Mouse (Mus musculus): ENCODE data around the gene Mfsd4b1. TPM values are rescaled to one million over a fixed set of nuclear protein-coding genes. Genes with fewer than 3 reads are reported as not detected.

The Mfsd4b1 gene
- 0.24 and 0.57 TPM in 2 replicates for polyA plus RNA-seq (2016; fragmentation: Nextera tagmentation; extraction: Ambion mirVana)

DNA sequence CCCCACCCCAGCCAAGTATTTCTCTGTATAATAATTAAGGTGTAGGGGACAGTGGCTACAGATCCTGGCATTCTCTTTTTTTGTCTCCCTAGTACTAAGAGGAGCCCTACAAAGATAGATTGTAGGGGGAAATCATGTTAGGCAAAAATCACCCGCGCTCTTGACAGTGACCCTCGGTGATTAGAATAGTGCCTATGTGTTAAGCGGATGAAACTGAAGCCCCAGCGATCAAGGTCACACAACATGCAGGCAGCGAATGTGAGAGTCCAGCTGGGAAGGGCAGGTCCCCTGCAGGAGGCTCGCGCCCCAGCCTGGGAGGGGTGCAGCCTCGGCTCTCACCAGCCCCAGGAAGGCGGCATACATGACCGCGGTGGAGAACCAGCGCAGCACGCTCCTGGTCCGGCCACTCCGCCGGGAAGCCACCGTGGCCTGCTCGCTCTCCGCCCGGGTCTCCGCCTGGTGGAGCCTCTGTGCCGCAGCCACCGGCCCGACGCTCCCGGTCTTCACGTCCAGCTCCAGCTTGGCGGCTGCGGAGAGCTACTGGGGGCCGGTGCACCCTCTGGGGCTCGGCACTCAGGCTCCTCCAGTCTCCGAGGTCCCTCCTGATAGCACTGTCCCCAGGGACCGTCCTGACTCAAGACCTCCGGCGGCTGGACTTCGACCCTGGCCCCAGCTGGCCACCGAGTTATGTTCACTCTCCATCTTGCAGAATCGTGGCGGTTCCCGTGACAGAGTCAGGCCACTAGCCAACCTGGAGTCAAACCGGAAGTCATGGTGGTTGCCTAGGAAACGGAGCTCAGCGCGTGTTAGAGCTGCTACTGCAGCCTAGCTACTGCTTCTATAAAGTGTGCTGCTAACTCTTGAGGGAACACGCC, at the start of gene Mfsd4b1:
Gene Mfsd4b1, minus strand, starts transcription at position 715 of the 875 bp plus-strand sequence.
- peak within 1 kb of the TSS; percentile 62 for H3K4me3 ChIP-seq
- no peaks in the 10 kb centered on the region for H3K36me3 ChIP-seq
- no peaks in the 10 kb centered on the region; the same call in 1 of the 2 replicates for H3K9me3 ChIP-seq (replicated peaks)
- H3K9ac ChIP-seq: peak within 1 kb of the TSS; percentile 71
- H3K4me1 ChIP-seq (replicated peaks): peaks cover 9% of the 10 kb centered on the region; the same call in 1 of the 2 replicates
- peak; percentile 79 for ATAC-seq (ENCODE audit: insufficient number of reproducible peaks, low FRiP score)
- H3K27ac ChIP-seq (ENCODE audit: poor library complexity, severe bottlenecking): peak within 1 kb of the TSS; percentile 32
- under 1% methylated on average over 46 of the region's 46 CpGs for WGBS
- peaks cover 9% of the 10 kb centered on the region; the same call in 1 of the 2 replicates for H3K27me3 ChIP-seq (replicated peaks)
- H3K4me2 ChIP-seq: peak within 1 kb of the TSS; percentile 90

DNA sequence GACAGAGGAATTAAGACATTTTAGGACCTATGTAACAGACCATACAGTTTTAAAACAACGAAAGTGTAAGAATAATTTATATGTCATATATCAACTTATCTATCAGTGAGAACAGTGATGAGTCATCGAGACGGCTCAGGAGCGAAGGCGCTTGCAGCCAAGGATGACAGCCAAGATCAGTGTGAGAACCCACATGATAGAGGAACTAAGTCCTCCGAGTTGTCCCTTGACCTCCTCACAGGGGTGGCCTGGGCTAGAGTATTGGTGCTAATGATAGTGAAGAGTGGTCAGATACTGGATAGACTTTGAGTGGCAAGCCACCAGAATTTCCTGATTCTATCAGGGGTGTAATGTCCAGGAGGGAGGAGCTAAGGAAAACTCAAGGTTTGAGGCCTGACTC, 48.5 kb upstream of the Mfsd4b1 start:
- Histone ChIP-seq H3K27ac (ENCODE audit: poor library complexity, severe bottlenecking) (no peak overlapping the region), H3K9ac (no peak overlapping the region), H3K4me2 (no peak overlapping the region), H3K4me1 (replicated peaks) (peaks cover 18% of the 10 kb centered on the region), H3K9me3 (replicated peaks) (no peaks in the 10 kb centered on the region), H3K27me3 (replicated peaks) (no peaks in the 10 kb centered on the region), H3K36me3 (peaks cover 6% of the 10 kb centered on the region), H3K4me3 (no peak overlapping the region)
- ATAC-seq (ENCODE audit: insufficient number of reproducible peaks, low FRiP score): no peak
- 75% methylated on average over 6 of the region's 6 CpGs for WGBS

DNA sequence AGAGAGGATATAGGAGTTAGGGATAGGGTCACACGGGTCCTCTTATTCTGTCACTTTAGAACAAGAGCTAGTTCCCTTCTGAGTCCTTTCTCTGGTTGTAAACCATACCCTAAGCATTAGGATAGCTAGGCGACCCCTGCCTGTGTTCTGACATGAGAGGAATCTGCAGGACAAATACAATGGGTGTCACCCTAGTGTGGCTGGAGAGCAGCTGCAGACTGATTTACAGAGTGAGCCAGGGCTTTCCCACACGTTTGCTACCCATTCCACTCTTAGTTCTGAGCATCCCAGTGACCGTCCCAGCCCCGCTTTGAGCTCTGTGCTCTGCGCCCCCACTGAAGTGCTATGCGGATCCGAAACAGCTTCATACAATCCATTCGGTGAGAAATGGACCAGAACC, 45.6 kb upstream of the Mfsd4b1 start:
- H3K36me3 ChIP-seq: no peaks in the 10 kb centered on the region
- ATAC-seq (ENCODE audit: insufficient number of reproducible peaks, low FRiP score): no peak
- WGBS: 76% methylated on average over 9 of the region's 9 CpGs

DNA sequence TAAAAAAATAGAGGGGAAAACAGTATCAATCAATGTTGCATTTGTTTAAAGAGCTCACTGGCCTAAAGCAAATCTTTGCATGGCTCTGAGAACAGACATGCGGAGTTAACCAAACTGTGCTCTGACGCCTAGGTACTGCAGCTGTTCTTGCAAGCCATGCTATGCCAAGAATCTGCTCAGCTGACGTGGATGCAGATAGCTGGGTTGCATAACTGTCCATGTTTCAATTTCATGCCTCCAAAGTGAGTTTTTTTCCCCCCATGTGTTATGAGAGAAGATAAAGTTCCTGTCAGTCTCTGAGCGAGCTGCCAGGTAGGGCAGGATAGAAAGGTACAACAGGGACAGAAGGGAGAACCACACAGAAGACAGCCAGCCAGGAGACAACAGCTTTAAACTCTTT, 44.2 kb upstream of the Mfsd4b1 start:
- no peak for ATAC-seq (ENCODE audit: insufficient number of reproducible peaks, low FRiP score)
- Histone ChIP-seq H3K9me3 (replicated peaks) (no peaks in the 10 kb centered on the region), H3K4me2 (peak overlapping the region; percentile 21; the same call in 1 of the 2 replicates), H3K27me3 (replicated peaks) (no peaks in the 10 kb centered on the region), H3K9ac (no peak overlapping the region), H3K4me3 (no peak overlapping the region), H3K36me3 (no peaks in the 10 kb centered on the region), H3K27ac (ENCODE audit: poor library complexity, severe bottlenecking) (peak overlapping the region; percentile 22), H3K4me1 (replicated peaks) (peaks cover 25% of the 10 kb centered on the region)
- WGBS: 27% methylated on average over 4 of the region's 4 CpGs

More for the DNA sequence above, 45.6 kb upstream of the Mfsd4b1 start:
- Histone ChIP-seq H3K27me3 (replicated peaks) (no peaks in the 10 kb centered on the region), H3K4me1 (replicated peaks) (peaks cover 25% of the 10 kb centered on the region), H3K4me3 (no peak overlapping the region), H3K9me3 (replicated peaks) (no peaks in the 10 kb centered on the region), H3K4me2 (no peak overlapping the region), H3K27ac (ENCODE audit: poor library complexity, severe bottlenecking) (no peak overlapping the region), H3K9ac (no peak overlapping the region)

DNA sequence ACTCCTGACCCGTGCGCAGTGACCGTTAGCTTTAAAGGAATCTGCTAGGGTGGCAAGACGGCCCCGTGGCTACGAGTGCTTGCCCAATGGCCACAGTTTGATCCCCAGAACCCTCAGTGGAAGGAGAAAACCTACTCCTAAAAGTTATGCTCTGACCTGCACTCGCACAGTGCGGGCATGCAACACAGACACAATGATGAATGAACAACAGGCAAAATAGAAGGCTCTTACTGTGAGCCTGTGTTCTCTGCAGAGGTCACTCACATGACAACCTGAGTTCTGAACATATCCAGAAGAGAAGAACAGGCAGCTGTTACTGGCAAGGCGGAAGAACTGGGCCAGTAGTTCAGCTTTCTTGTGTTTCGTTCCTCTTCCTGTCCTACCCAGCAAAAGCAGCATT, 43.5 kb upstream of the Mfsd4b1 start:
- H3K4me2 ChIP-seq: no peak overlapping the region
- H3K9ac ChIP-seq: no peak overlapping the region
- no peaks in the 10 kb centered on the region for H3K27me3 ChIP-seq (replicated peaks)
- no peak overlapping the region for H3K4me3 ChIP-seq
- H3K9me3 ChIP-seq (replicated peaks): no peaks in the 10 kb centered on the region
- H3K36me3 ChIP-seq: no peaks in the 10 kb centered on the region
- WGBS: 77% methylated on average over 10 of the region's 10 CpGs
- H3K27ac ChIP-seq (ENCODE audit: poor library complexity, severe bottlenecking): no peak overlapping the region
- no peak for ATAC-seq (ENCODE audit: insufficient number of reproducible peaks, low FRiP score)
- peaks cover 25% of the 10 kb centered on the region for H3K4me1 ChIP-seq (replicated peaks)

DNA sequence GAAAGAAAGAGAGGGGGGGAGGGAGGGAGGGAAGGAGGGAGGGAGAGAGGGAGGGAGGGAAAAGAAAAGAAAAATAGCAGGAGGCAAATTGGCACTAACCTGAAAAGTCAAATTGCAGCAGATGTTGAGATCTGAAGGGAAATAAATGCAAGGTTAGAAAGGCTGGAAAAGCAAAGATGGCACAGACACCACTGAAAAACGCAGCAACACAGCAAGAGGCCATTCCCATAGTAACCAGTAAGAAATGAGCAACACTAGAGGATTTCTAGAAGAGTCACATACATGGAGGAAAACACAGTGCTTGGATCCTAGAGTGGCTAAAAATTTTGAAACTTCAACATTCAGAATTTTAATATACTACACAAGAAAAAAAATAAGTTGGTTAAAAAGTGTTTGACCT, 42.5 kb upstream of the Mfsd4b1 start:
- WGBS: 69% methylated on average over 1 of the region's 1 CpGs
- H3K4me1 ChIP-seq (replicated peaks): peaks cover 25% of the 10 kb centered on the region
- peak overlapping the region; percentile 16; the same call in 1 of the 2 replicates for H3K27ac ChIP-seq (ENCODE audit: poor library complexity, severe bottlenecking)
- no peak overlapping the region for H3K4me3 ChIP-seq
- H3K4me2 ChIP-seq: no peak overlapping the region
- no peaks in the 10 kb centered on the region for H3K27me3 ChIP-seq (replicated peaks)
- no peak for ATAC-seq (ENCODE audit: insufficient number of reproducible peaks, low FRiP score)
- H3K9ac ChIP-seq: no peak overlapping the region
- no peaks in the 10 kb centered on the region for H3K36me3 ChIP-seq
- no peaks in the 10 kb centered on the region for H3K9me3 ChIP-seq (replicated peaks)

DNA sequence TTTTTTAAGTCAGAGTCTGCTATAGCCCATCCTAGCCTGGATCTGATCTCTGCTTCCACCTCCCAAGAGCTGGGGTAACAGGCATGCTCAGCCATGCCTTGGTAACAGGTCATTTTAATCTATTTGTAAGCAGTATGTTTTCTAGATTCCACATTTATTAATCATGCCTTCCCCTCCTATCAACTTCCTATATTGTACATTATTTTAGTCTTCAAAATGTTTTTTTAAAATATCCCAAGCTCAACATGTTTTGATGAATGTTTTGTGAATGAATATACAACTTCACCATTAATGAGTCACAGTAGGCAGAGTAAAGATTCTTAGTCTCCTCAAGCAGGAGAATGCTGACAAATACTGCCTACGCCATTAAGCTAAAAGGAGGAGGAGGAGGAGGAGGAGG, 42.0 kb upstream of the Mfsd4b1 start:
- H3K27me3 ChIP-seq (replicated peaks): no peaks in the 10 kb centered on the region
- 80% methylated on average over 1 of the region's 1 CpGs for WGBS
- no peak for ATAC-seq (ENCODE audit: insufficient number of reproducible peaks, low FRiP score)
- no peaks in the 10 kb centered on the region for H3K36me3 ChIP-seq
- no peaks in the 10 kb centered on the region for H3K9me3 ChIP-seq (replicated peaks)
- H3K9ac ChIP-seq: no peak overlapping the region
- peaks cover 25% of the 10 kb centered on the region for H3K4me1 ChIP-seq (replicated peaks)
- H3K4me3 ChIP-seq: no peak overlapping the region
- no peak overlapping the region for H3K27ac ChIP-seq (ENCODE audit: poor library complexity, severe bottlenecking)
- H3K4me2 ChIP-seq: no peak overlapping the region

DNA sequence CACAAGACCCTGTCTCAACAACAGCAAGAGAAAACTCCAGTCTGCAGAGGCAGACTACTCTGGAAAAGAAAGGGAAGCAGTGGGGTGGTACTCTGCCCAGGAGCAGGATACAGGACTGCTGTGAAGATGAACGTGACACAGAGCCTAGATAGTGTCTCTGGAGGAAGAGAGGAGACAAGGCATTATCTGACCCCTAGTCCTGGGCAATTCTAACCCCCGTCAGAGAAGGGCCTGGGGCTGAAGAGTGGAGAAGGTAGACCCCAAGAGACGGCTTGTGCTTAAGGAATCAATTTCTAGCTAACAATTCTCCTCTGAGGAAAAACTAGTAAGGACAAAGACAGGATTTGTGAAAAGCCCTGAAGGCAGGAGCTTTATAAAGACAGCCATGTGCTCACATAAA, 40.3 kb upstream of the Mfsd4b1 start:
- Histone ChIP-seq H3K9me3 (replicated peaks) (no peaks in the 10 kb centered on the region), H3K9ac (no peak overlapping the region), H3K27me3 (replicated peaks) (no peaks in the 10 kb centered on the region), H3K36me3 (no peaks in the 10 kb centered on the region), H3K27ac (ENCODE audit: poor library complexity, severe bottlenecking) (no peak overlapping the region), H3K4me2 (no peak overlapping the region), H3K4me3 (no peak overlapping the region), H3K4me1 (replicated peaks) (peaks cover 20% of the 10 kb centered on the region)
- ATAC-seq (ENCODE audit: insufficient number of reproducible peaks, low FRiP score): no peak
- WGBS: 41% methylated on average over 3 of the region's 3 CpGs

DNA sequence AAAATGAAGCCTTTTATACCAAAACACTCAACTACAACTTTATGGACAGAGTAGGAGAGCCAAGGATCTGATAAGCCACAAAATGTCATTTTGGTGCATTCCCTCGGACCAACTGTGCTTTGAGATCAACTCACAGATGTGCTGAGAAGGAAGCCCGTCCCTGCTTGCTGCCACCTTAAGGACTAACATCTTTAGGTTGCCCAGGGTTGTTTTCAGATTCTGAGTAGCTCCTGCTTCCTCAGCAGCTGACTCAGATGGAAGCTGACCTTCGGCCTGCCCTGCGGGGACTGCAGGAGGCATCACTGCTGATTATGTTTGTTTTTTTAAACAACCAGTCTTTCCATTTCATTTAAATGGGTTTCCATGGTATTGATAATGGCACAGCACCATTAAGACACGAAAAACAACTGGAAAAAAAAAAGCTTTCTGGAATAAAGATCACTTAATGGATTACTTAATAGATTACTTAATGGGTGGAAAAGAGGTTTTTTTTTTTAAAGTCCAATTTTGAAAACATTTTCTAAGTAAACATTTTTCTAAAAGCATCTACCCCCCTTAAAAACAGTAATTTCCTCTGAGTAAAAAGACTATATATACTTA, 38.3 kb upstream of the Mfsd4b1 start:
- no peak for ATAC-seq (ENCODE audit: insufficient number of reproducible peaks, low FRiP score)
- WGBS: 34% methylated on average over 5 of the region's 5 CpGs

DNA sequence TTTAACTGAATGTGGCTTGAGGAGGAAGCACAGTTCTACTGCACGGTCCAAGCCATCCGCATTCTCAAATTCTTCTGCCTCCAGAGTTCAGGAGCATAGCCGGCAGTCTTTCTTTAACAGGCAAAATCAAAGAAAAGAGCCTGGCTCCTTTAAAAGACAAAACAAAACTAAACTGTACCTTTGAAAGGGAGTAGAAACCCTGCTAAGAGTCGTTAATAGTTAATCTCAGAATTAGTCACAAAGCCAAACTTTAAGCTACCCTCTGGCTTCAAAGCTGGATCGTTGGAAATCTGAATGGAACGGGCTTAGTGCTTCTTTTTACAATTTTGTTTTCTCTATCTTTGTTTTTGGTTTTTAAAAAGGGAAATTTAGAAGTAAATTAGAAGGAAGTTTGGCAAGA, 37.7 kb upstream of the Mfsd4b1 start:
- Histone ChIP-seq H3K36me3 (no peaks in the 10 kb centered on the region), H3K9me3 (replicated peaks) (no peaks in the 10 kb centered on the region), H3K4me2 (no peak overlapping the region), H3K9ac (no peak overlapping the region), H3K4me1 (replicated peaks) (no peaks in the 10 kb centered on the region; the same call in 1 of the 2 replicates), H3K27me3 (replicated peaks) (no peaks in the 10 kb centered on the region), H3K27ac (ENCODE audit: poor library complexity, severe bottlenecking) (no peak overlapping the region), H3K4me3 (no peak overlapping the region)
- ATAC-seq (ENCODE audit: insufficient number of reproducible peaks, low FRiP score): no peak
- 72% methylated on average over 6 of the region's 6 CpGs for WGBS

More for the DNA sequence above, 38.3 kb upstream of the Mfsd4b1 start:
- Histone ChIP-seq H3K4me2 (no peak overlapping the region), H3K27ac (ENCODE audit: poor library complexity, severe bottlenecking) (no peak overlapping the region), H3K27me3 (replicated peaks) (no peaks in the 10 kb centered on the region), H3K4me3 (no peak overlapping the region), H3K36me3 (no peaks in the 10 kb centered on the region), H3K9me3 (replicated peaks) (no peaks in the 10 kb centered on the region), H3K9ac (no peak overlapping the region), H3K4me1 (replicated peaks) (peaks cover 4% of the 10 kb centered on the region)

DNA sequence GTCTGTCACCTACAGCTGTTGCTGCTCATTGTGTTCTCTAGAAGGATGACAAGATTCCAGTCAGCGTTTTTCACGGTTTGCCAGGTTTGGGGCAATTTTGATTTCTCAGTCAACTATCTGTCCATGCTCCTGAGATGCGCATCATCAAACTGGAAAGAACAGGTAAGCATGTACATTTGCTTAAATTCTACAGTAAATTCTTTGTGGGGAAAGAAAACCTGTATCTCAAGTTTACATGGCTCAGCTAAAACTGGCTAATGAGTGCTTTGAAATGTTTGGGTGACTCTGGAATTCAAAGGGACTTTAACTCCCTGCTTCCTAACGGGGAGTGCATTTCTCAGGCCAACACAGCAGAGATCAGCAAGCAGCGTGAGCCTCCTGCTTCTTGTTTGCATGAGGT, 36.9 kb upstream of the Mfsd4b1 start:
- no peaks in the 10 kb centered on the region for H3K27me3 ChIP-seq (replicated peaks)
- no peaks in the 10 kb centered on the region for H3K36me3 ChIP-seq
- no peaks in the 10 kb centered on the region for H3K4me1 ChIP-seq (replicated peaks)
- no peak for ATAC-seq (ENCODE audit: insufficient number of reproducible peaks, low FRiP score)
- 83% methylated on average over 5 of the region's 5 CpGs for WGBS
- H3K4me3 ChIP-seq: no peak overlapping the region
- H3K9ac ChIP-seq: no peak overlapping the region
- H3K4me2 ChIP-seq: no peak overlapping the region
- H3K27ac ChIP-seq (ENCODE audit: poor library complexity, severe bottlenecking): no peak overlapping the region
- no peaks in the 10 kb centered on the region for H3K9me3 ChIP-seq (replicated peaks)
